Mouse (Mus musculus) heart, embryonic 15.5 days (tissue): ENCODE results near the gene Slc6a5. TPM values are rescaled to one million over a fixed set of nuclear protein-coding genes. Genes with fewer than 3 reads are reported as not detected.
"Not testable (repeated sequence)": the region's sequence is repeated elsewhere in the genome, so short reads cannot be mapped to it uniquely, and the experiment has no call there.

Experiments used
- ATAC-seq: fragments of 200-750 bp; cut with Nextera tagmentation; replicated peaks from 2 replicates; pipeline ENCODE4 v1.8.0; 2017; ENCODE audit warnings: low read depth, moderate TSS enrichment; ENCODE audit not compliant: insufficient number of reproducible peaks, insufficient read depth, low FRiP score
- H3K27ac ChIP-seq: fragments of 300-500 bp; sonication (generic); 2 replicates; pipeline ENCODE4 v1.5.1; 2015; ENCODE audit warnings: mild to moderate bottlenecking, inconsistent platforms
- H3K27me3 ChIP-seq: fragments of 300-500 bp; sonication (generic); 2 replicates; pipeline ENCODE4 v1.6.1; 2015; ENCODE audit warnings: inconsistent platforms
- H3K36me3 ChIP-seq: fragments of 300-500 bp; sonication (generic); 2 replicates; pipeline ENCODE4 v1.6.1; 2015; ENCODE audit warnings: mild to moderate bottlenecking, inconsistent platforms
- H3K4me1 ChIP-seq: fragments of 300-500 bp; sonication (generic); replicated peaks from 2 replicates; pipeline ENCODE4 v1.6.1; 2015; ENCODE audit warnings: inconsistent platforms
- H3K4me2 ChIP-seq: fragments of 300-500 bp; sonication (generic); 2 replicates; pipeline ENCODE4 v1.6.1; 2015; ENCODE audit warnings: inconsistent platforms, mild to moderate bottlenecking, moderate library complexity
- H3K4me3 ChIP-seq: fragments of 300-500 bp; sonication (generic); 2 replicates; pipeline ENCODE4 v1.5.1; 2015; ENCODE audit warnings: mild to moderate bottlenecking, inconsistent platforms
- H3K9ac ChIP-seq: fragments of 300-500 bp; sonication (generic); 2 replicates; pipeline ENCODE4 v1.6.1; 2015; ENCODE audit warnings: mild to moderate bottlenecking, inconsistent platforms
- H3K9me3 ChIP-seq: fragments of 300-500 bp; sonication (generic); replicated peaks from 2 replicates; pipeline ENCODE4 v1.6.1; 2016; ENCODE audit warnings: inconsistent platforms
- WGBS: fragments of 180-500 bp; shearing (Covaris S2); methylation state at CpG from one replicate; pipeline ENCODE4 v1.1.7; 2015; ENCODE audit warnings: mixed read lengths; 5-methylcytosine and 5-hydroxymethylcytosine counted together
- polyA plus RNA-seq: library from polyadenylated mRNA; unstranded; fragments of >200 nt; fragmentation: Nextera tagmentation; extraction: Ambion mirVana; gene quantifications from 2 replicates; pipeline ENCODE4 v1.2.1, GENCODE M21; 2015

Slc6a5 gene
- polyA plus RNA-seq, 1 experiment from 2014 or later = not detected

GRCm38 (mm10) chr7:49913728-49914328, 3.9 kb downstream of the Slc6a5 start:
- H3K4me2 ChIP-seq = no peak overlapping the region
- no peak overlapping the region for H3K4me3 ChIP-seq
- H3K4me1 ChIP-seq = peaks cover 6% of the 10 kb centered on the region
- H3K9ac ChIP-seq = no peak overlapping the region
- peaks cover 100% of the 10 kb centered on the region for H3K27me3 ChIP-seq
- ATAC-seq = no peak
- H3K9me3 ChIP-seq = no peaks in the 10 kb centered on the region
- no peak overlapping the region for H3K27ac ChIP-seq
- no peaks in the 10 kb centered on the region for H3K36me3 ChIP-seq
- 2% methylated on average over 5 of the region's 5 CpGs for WGBS

GRCm38 (mm10) chr7:49914946-49915345, 5.0 kb downstream of the Slc6a5 start:
- 6% methylated on average over 9 of the region's 9 CpGs for WGBS
- peaks cover 94% of the 10 kb centered on the region for H3K27me3 ChIP-seq
- no peak overlapping the region for H3K4me2 ChIP-seq
- no peak for ATAC-seq
- H3K9me3 ChIP-seq = no peaks in the 10 kb centered on the region
- no peak overlapping the region for H3K4me3 ChIP-seq
- no peak overlapping the region for H3K9ac ChIP-seq
- no peaks in the 10 kb centered on the region for H3K36me3 ChIP-seq
- no peak overlapping the region for H3K27ac ChIP-seq
- H3K4me1 ChIP-seq = peaks cover 6% of the 10 kb centered on the region

GRCm38 (mm10) chr7:49915471-49915870, 5.5 kb downstream of the Slc6a5 start:
- WGBS = 4% methylated on average over 11 of the region's 11 CpGs
- H3K9me3 ChIP-seq = no peaks in the 10 kb centered on the region
- no peaks in the 10 kb centered on the region for H3K36me3 ChIP-seq
- ATAC-seq = no peak
- no peak overlapping the region for H3K27ac ChIP-seq
- peaks cover 6% of the 10 kb centered on the region for H3K4me1 ChIP-seq
- H3K27me3 ChIP-seq = peaks cover 92% of the 10 kb centered on the region
- no peak overlapping the region for H3K4me2 ChIP-seq
- no peak overlapping the region for H3K9ac ChIP-seq
- H3K4me3 ChIP-seq = no peak overlapping the region

- no peaks in the 10 kb centered on the region for H3K9me3 ChIP-seq
- no peak overlapping the region for H3K4me2 ChIP-seq
- WGBS = 79% methylated on average over 4 of the region's 4 CpGs
- peaks cover 53% of the 10 kb centered on the region for H3K27me3 ChIP-seq
- ATAC-seq = no peak
- no peak overlapping the region for H3K4me3 ChIP-seq
- no peak overlapping the region for H3K27ac ChIP-seq
- H3K4me1 ChIP-seq = 0 out of 2 replicates have a peak, but pooled peaks cover 4% of the 10 kb centered on the region
- no peaks in the 10 kb centered on the region for H3K36me3 ChIP-seq
- H3K9ac ChIP-seq = no peak overlapping the region
Observed at GRCm38 (mm10) chr7:49919494-49919893, 9.5 kb downstream of the Slc6a5 start.

- Histone ChIP-seq H3K36me3 (no peaks in the 10 kb centered on the region), H3K27me3 (peaks cover 41% of the 10 kb centered on the region), H3K27ac (no peak overlapping the region), H3K4me2 (no peak overlapping the region), H3K4me1 (0 out of 2 replicates have a peak, but pooled peaks cover 4% of the 10 kb centered on the region), H3K9ac (no peak overlapping the region), H3K9me3 (no peaks in the 10 kb centered on the region), H3K4me3 (no peak overlapping the region)
- ATAC-seq = no peak
- 73% methylated on average over 4 of the region's 4 CpGs for WGBS
Observed at GRCm38 (mm10) chr7:49920751-49921150, 10.8 kb downstream of the Slc6a5 start.

- Histone ChIP-seq H3K36me3 (no peaks in the 10 kb centered on the region), H3K9me3 (no peaks in the 10 kb centered on the region), H3K9ac (no peak overlapping the region), H3K4me1 (0 out of 2 replicates have a peak, but pooled peaks cover 4% of the 10 kb centered on the region), H3K27me3 (peaks cover 19% of the 10 kb centered on the region), H3K4me2 (peak overlapping the region; percentile 28; the same call in 1 of the 2 replicates), H3K4me3 (no peak overlapping the region), H3K27ac (no peak overlapping the region)
- WGBS = 43% methylated on average over 4 of the region's 4 CpGs
- ATAC-seq = no peak
Observed at GRCm38 (mm10) chr7:49922928-49923327, 13.0 kb downstream of the Slc6a5 start.

GRCm38 (mm10) chr7:49923376-49923775, 13.4 kb downstream of the Slc6a5 start:
- Histone ChIP-seq H3K9ac (no peak overlapping the region), H3K9me3 (no peaks in the 10 kb centered on the region)

GRCm38 (mm10) chr7:49928571-49928970, 18.6 kb downstream of the Slc6a5 start:
- Histone ChIP-seq H3K9ac (no peak overlapping the region), H3K27ac (no peak overlapping the region), H3K4me3 (no peak overlapping the region), H3K9me3 (no peaks in the 10 kb centered on the region), H3K36me3 (no peaks in the 10 kb centered on the region), H3K4me1 (no peaks in the 10 kb centered on the region), H3K27me3 (peaks cover 11% of the 10 kb centered on the region; the same call in 1 of the 2 replicates), H3K4me2 (no peak overlapping the region)
- 34% methylated on average over 3 of the region's 3 CpGs for WGBS
- ATAC-seq = 0 out of 2 replicates have a peak, but pooled peaks have one; percentile 18

More at GRCm38 (mm10) chr7:49923376-49923775, 13.4 kb downstream of the Slc6a5 start:
- under 1% methylated on average over 13 of the region's 13 CpGs for WGBS
- H3K27ac ChIP-seq = no peak overlapping the region
- H3K27me3 ChIP-seq = peaks cover 14% of the 10 kb centered on the region
- H3K4me2 ChIP-seq = peak overlapping the region; percentile 28; the same call in 1 of the 2 replicates
- no peaks in the 10 kb centered on the region for H3K36me3 ChIP-seq
- ATAC-seq = no peak
- no peak overlapping the region for H3K4me3 ChIP-seq
- 0 out of 2 replicates have a peak, but pooled peaks cover 4% of the 10 kb centered on the region for H3K4me1 ChIP-seq

GRCm38 (mm10) chr7:49929999-49930398, 20.1 kb downstream of the Slc6a5 start:
- Histone ChIP-seq H3K36me3 (no peaks in the 10 kb centered on the region), H3K9ac (no peak overlapping the region), H3K27me3 (0 out of 2 replicates have a peak, but pooled peaks cover 11% of the 10 kb centered on the region), H3K4me3 (no peak overlapping the region), H3K4me1 (no peaks in the 10 kb centered on the region), H3K9me3 (no peaks in the 10 kb centered on the region), H3K27ac (no peak overlapping the region), H3K4me2 (no peak overlapping the region)
- 67% methylated on average over 4 of the region's 4 CpGs for WGBS
- no peak for ATAC-seq

GRCm38 (mm10) chr7:49933386-49934115, 23.6 kb downstream of the Slc6a5 start:
- not testable (repeated sequence) for H3K4me3 ChIP-seq, H3K4me2 ChIP-seq, H3K36me3 ChIP-seq, H3K4me1 ChIP-seq, H3K9me3 ChIP-seq, H3K9ac ChIP-seq, ATAC-seq, H3K27ac ChIP-seq
- 81% methylated on average over 14 of the region's 14 CpGs for WGBS
- H3K27me3 ChIP-seq = 0 out of 2 replicates have a peak, but pooled peaks cover 11% of the 10 kb centered on the region

GRCm38 (mm10) chr7:49936821-49937220, 26.9 kb downstream of the Slc6a5 start:
- WGBS = 68% methylated on average over 3 of the region's 3 CpGs
- no peak overlapping the region for H3K4me2 ChIP-seq

More at GRCm38 (mm10) chr7:49936821-49937220, 26.9 kb downstream of the Slc6a5 start:
- no peaks in the 10 kb centered on the region for H3K9me3 ChIP-seq
- no peaks in the 10 kb centered on the region for H3K36me3 ChIP-seq
- ATAC-seq = no peak
- no peaks in the 10 kb centered on the region for H3K27me3 ChIP-seq
- H3K4me3 ChIP-seq = no peak overlapping the region
- no peak overlapping the region for H3K27ac ChIP-seq
- no peaks in the 10 kb centered on the region for H3K4me1 ChIP-seq
- H3K9ac ChIP-seq = no peak overlapping the region
